Mouse (Mus musculus) c-Kit-positive CD71-negative TER-119-negative erythroid progenitor cells, embryonic 14.5 days (primary cell): Measurements from ENCODE around the gene Fads3.

Experiments
- DNase-seq: peaks from one replicate; pipeline ENCODE4 v3.0.0-alpha.2; 2013; ENCODE audit warnings: low read depth

Gene Fads3

DNA sequence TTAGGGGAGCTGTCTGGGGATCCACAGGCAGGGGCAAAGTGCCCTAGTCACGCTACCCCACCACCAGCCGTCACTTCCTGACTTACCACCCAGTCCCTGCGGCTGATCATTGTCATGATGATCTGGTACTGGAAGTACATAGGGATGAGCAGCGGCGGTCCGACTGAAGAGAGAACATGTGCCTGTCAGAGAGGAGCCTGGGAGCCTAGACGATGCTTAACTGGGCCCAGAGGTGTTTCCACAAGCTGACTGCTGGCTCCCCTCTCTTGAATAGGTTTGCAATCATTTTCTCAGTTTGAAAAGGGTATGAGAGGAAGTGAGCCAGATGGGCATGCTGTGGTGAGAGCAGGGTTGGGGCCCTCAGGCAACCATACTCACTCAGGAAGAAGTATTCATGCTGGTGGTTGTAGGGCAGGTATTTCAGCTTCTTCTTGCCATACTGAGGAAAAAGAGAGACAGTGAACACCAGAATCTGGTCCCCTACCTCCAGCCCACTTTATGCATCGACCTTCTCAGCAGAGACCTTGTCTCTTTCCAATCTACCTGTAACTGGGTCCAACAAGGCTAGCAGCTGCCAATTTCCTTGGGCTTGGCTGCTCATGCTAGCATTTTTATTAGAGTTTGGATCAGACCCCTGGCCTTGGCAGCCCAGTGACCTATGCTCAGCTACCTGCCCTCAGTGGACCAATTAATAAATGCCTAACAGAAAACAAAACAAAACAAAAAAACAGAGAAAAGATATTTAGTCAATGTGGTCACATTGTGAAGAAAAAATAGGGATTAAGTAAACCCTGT lies 29.0 kb downstream of the Fads3 start:
- no peak for DNase-seq

GRCm38 (mm10) chr19:10071166-10071565 lies 29.8 kb downstream of the Fads3 start:
- no peak for DNase-seq

- DNase-seq = no peak
Observed at GRCm38 (mm10) chr19:10071892-10072291, 30.5 kb downstream of the Fads3 start.

DNA sequence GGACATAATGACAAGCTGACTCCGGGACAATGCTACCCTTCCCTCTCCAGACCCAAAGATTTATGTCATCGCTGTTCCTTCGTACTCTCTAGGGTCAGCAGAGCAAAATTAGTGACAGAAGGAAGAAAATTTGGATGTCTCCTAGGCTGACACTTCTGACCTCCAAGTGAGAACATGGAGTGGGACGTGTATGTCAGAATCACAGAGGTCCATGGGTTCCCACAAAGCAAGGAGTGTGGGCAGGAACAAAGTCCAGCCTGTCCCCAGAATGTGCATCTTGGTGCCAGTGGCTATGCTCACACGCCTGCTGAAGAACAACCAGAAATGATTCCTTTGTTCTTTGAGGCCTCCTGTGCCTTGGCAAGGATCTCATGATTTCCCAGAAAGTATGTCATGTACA lies 31.8 kb downstream of the Fads3 start:
- no peak for DNase-seq

DNA sequence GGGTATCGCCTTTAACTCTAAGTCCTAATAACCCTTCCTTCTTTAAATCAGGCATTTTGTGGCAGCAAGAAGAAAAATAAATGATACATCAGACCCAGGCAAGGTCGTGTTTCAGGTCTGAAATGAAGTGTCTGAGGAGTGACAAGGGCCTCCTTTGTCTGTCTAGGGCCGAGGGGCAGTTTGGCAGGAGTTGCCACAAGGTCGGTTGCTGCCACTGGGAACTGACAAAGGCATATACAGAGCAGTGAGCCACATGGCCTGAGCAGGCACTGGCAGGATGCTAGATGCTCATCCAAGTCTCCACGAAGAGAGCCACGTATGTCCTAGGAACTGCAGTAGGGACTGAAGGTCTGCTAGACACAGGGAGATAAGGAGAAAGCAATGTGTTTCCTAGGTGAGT lies 37.0 kb downstream of the Fads3 start:
- DNase-seq = no peak

- DNase-seq = no peak
Observed at GRCm38 (mm10) chr19:10080384-10080783, 39.0 kb downstream of the Fads3 start.

GRCm38 (mm10) chr19:10082105-10082504 lies 40.7 kb downstream of the Fads3 start:
- no peak for DNase-seq

DNA sequence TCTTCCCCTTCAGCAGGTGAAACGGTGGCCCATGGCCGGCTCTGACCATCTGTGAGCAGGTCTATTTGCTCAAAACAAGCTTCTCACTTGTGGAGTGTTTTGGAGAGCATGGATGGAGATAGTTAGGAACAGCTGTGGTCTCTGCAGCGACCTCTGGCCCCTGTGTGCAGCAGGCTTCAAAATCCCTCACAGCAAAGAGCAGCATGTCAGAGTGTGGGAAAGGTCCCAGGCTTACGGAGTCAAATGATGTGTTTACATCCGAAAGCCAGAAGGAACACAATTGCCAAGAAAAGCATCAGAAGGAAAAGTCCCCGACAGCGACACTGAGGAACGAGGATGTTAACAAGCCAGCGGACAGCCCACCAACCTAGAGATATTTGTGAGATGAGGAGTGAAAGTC lies 44.1 kb downstream of the Fads3 start:
- DNase-seq = no peak

DNA sequence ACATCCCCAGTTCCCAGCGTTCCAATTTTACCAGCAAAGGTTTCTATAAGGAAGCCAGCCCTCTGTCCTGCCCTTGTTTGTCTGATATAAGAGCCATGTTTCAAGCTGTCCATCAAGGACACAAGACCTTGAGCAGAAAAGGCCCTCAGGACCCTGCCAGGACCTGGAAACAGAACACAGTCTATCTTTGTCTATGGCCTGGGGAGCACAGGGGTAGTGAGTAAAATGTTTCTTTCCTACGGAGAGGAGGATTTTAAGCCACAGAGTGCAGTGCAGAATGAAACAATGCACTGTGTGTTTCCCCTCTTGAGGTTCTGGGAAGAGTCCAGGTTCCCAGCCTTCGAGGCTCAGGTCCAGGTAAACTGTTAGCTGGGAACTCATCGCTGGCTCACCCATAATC lies 45.6 kb downstream of the Fads3 start:
- no peak for DNase-seq

GRCm38 (mm10) chr19:10093829-10094228 lies 52.5 kb downstream of the Fads3 start:
- DNase-seq = no peak

DNA sequence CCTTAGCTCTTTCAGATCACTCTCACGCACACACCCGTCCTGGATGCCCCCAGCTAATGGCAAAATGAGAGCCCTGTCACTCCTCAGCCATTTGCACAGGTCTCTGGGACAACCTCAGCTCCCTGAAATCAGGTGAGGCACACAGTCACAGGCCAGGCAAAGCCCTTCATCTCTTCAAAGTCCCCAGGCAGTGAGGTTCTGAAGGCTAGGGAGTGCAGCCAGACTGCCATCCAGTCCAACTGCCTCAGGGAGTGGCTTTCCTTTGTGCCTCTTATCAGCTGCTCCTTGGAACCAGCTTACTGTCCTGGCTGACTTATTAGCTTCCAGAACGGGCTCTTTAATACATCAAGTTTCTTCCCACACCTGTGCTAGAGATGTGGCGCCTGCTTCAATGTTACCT lies 53.3 kb downstream of the Fads3 start:
- no peak for DNase-seq

- DNase-seq = no peak
Observed at GRCm38 (mm10) chr19:10096371-10096876, 55.1 kb downstream of the Fads3 start.

GRCm38 (mm10) chr19:10097826-10098225 lies 56.5 kb downstream of the Fads3 start:
- DNase-seq = no peak

- peak; percentile 84 for DNase-seq
Observed at GRCm38 (mm10) chr19:10100631-10101071, 59.3 kb downstream of the Fads3 start.

- peak; percentile 55 for DNase-seq
Observed at GRCm38 (mm10) chr19:10101341-10102053, 60.1 kb downstream of the Fads3 start, which contains the start of gene Fads2. Gene Fads2, minus strand, starts transcription at chr19:10101746.

GRCm38 (mm10) chr19:10102054-10102700 lies 60.8 kb downstream of the Fads3 start:
- no peak for DNase-seq

DNA sequence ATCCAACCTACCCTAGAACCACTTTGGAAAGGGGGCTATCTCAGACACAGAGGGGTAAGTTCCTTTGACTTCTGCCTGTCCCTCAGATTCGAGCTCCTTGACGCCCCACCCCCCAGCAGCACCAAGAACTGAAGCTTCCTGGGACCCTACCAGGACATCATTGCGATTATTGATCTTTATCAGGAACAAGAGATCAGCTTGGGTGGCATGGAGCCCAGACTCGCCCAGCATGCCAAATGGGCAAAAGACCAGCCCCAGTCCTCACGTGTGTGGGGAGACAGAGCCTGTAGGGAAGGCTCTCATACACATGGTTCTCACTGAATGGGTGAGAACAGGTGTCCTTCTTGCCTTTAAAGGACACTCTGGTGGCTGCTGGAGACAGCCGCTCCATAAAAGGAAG lies 62.9 kb downstream of the Fads3 start:
- no peak for DNase-seq

DNA sequence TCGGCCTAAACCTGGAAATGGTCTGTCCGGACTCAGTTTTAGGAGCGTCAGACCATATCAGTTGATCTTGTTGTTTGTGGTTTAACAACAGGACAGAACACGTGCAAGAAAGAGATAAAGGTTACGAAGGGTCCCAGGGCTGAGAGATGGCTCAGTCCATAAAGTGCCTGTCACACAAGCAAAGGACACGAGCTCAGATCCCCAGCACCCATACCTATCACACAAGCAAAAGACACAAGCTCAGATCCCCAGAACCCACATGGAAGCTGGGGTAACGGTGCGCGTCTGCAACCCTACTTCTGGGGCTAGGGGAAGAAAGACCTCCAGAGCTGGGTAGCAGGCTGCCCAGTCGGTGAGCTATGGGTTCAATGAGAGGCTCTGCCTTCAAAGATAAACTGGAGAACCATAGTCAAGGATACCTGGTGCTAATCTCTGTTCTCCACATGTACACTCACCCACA lies 63.7 kb downstream of the Fads3 start:
- no peak for DNase-seq

- no peak for DNase-seq
Observed at GRCm38 (mm10) chr19:10106634-10107033, 65.3 kb downstream of the Fads3 start.

DNA sequence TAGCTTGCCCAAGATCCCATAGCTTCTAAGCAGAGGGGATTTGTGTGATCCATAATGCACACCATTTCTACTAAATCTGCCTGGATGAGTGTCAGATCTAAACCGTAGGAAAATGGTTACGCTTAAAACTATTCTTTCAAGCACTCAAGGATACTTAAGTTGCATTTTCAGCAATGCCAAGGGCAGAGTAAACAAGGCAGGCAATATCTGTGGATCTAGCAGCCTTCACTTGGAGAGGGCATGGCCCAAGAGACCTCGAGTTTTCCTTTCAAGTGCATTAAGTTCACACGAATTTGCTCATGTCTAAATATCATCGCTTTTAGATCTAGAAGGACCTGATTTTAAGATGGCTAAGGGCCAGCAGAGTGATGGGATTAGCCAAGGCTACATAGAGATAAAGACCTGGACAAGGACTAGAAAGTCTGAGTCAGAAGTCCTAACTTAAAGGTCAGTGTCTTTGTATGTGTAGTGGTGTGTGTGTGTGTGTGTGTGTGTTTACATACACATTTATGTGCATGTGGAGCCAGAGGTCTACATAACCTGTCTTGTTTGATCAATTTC lies 65.8 kb downstream of the Fads3 start:
- DNase-seq = no peak

GRCm38 (mm10) chr19:10108129-10108528 lies 66.8 kb downstream of the Fads3 start:
- no peak for DNase-seq

- DNase-seq = no peak
Observed at GRCm38 (mm10) chr19:10108666-10109065, 67.3 kb downstream of the Fads3 start.
